Mouse (Mus musculus) CH12.LX (cell line): ENCODE results near the gene Agap1.

Source experiments
- JUN ChIP-seq: IDR thresholded peaks from 2 replicates; pipeline ENCODE4 v1.6.1; 2011; ENCODE audit warnings: low read depth, mild to moderate bottlenecking, low read length, improper control_type of control experiment, moderate library complexity; ENCODE audit not compliant: insufficient read depth
- POLR2A ChIP-seq: IDR thresholded peaks from 2 replicates; pipeline ENCODE4 v1.6.1; 2011; ENCODE audit warnings: low read depth, mild to moderate bottlenecking, improper control_type of control experiment, low read length

- TF ChIP-seq POLR2A (no peak), JUN (no peak)
Measured at GRCm38 (mm10) chr1:89428671-89429070, 25.9 kb upstream of the Agap1 start.
